Mouse (Mus musculus): ENCODE data around the gene Tcf23.

- no peak for TF ChIP-seq CTCF (IDR thresholded peaks at IDR 0.05; ENCODE audit: low read depth, low read length)
- no peak for TF ChIP-seq GATA2 (IDR thresholded peaks at IDR 0.05; ENCODE audit: borderline replicate concordance, low read depth, low read length)
- TF ChIP-seq POLR2AphosphoS5 (IDR thresholded peaks at IDR 0.05; ENCODE audit: insufficient replicate concordance, low read depth, low read length), result no peak
- TF ChIP-seq GATA1 (IDR thresholded peaks at IDR 0.05; ENCODE audit: borderline replicate concordance, low read length), result no peak
Measured at GRCm38 (mm10) chr5:30952551-30952950, 15.9 kb upstream of the Tcf23 start.

Data from G1E (cell line).